Mouse (Mus musculus): Measurements from ENCODE around the gene Ndufaf7. TPM values are rescaled to one million over a fixed set of nuclear protein-coding genes. Genes with fewer than 3 reads are reported as not detected.

Gene Ndufaf7
- polyA plus RNA-seq, 1 experiment from 2014 or later = 53.9 TPM

Other genes starting within 250 kb of the Ndufaf7 start
- gene Strn, start 199.9 kb upstream of the Ndufaf7 start, polyA plus RNA-seq (2014; fragmentation: Nextera tagmentation; extraction: Ambion mirVana) = 6.7 and 7.9 TPM in 2 replicates
- 15.5 and 17.9 TPM in 2 replicates for gene Heatr5b, start 101.8 kb upstream of the Ndufaf7 start, polyA plus RNA-seq (2014; fragmentation: Nextera tagmentation; extraction: Ambion mirVana)
- 40.8 and 45.4 TPM in 2 replicates for gene Gpatch11, start 101.6 kb upstream of the Ndufaf7 start, polyA plus RNA-seq (2014; fragmentation: Nextera tagmentation; extraction: Ambion mirVana)
- 4.0 and 4.4 TPM in 2 replicates for gene Eif2ak2, start 54.6 kb upstream of the Ndufaf7 start, polyA plus RNA-seq (2014; fragmentation: Nextera tagmentation; extraction: Ambion mirVana)
- not detected in 2 replicates for gene Sult6b1, start 30.1 kb upstream of the Ndufaf7 start, polyA plus RNA-seq (2014; fragmentation: Nextera tagmentation; extraction: Ambion mirVana)
- 121 and 126 TPM in 2 replicates for gene Cebpzos, start 20.6 kb upstream of the Ndufaf7 start, polyA plus RNA-seq (2014; fragmentation: Nextera tagmentation; extraction: Ambion mirVana)
- 63.9 and 64.8 TPM in 2 replicates for gene Cebpz, start 70 bp upstream of the Ndufaf7 start, polyA plus RNA-seq (2014; fragmentation: Nextera tagmentation; extraction: Ambion mirVana)
- 48.0 and 48.5 TPM in 2 replicates for gene Prkd3, start 83.7 kb downstream of the Ndufaf7 start, polyA plus RNA-seq (2014; fragmentation: Nextera tagmentation; extraction: Ambion mirVana)
- gene Qpct, start 114.8 kb downstream of the Ndufaf7 start, polyA plus RNA-seq (2014; fragmentation: Nextera tagmentation; extraction: Ambion mirVana) = 8.5 and 10.5 TPM in 2 replicates

All from midbrain, embryonic 11.5 days (tissue).